Mouse (Mus musculus) thymus, adult 2 months (tissue): ENCODE measurements around the gene Arpp21. TPM values are rescaled to one million over a fixed set of nuclear protein-coding genes. Genes with fewer than 3 reads are reported as not detected.

Source experiments
- DNase-seq: peaks from one replicate; pipeline ENCODE4 v3.0.0; 2021
- H3K27ac ChIP-seq: fragments of 200-500 bp; 2 replicates; pipeline ENCODE4 v1.5.1; 2012; ENCODE audit warnings: low read length, control low read depth; ENCODE audit not compliant: control insufficient read depth, insufficient read depth
- H3K27me3 ChIP-seq: fragments of 200-500 bp; 2 replicates; pipeline ENCODE4 v1.6.1; 2012; ENCODE audit warnings: mild to moderate bottlenecking, low read length, moderate library complexity, mixed read lengths; ENCODE audit not compliant: control insufficient read depth, insufficient read depth
- H3K36me3 ChIP-seq: fragments of 200-500 bp; 2 replicates; pipeline ENCODE4 v1.6.1; 2012; ENCODE audit warnings: mild to moderate bottlenecking, low read length, moderate library complexity; ENCODE audit not compliant: control insufficient read depth, insufficient read depth
- H3K4me1 ChIP-seq: fragments of 200-500 bp; replicated peaks from 2 replicates; pipeline ENCODE4 v1.6.1; 2012; ENCODE audit warnings: low read length; ENCODE audit not compliant: control insufficient read depth, insufficient read depth
- H3K4me3 ChIP-seq: fragments of 200-500 bp; 2 replicates; pipeline ENCODE4 v1.5.1; 2012; ENCODE audit warnings: mild to moderate bottlenecking, low read length, control low read depth, moderate library complexity; ENCODE audit not compliant: control insufficient read depth, insufficient read depth
- CTCF ChIP-seq: fragments of 200-500 bp; IDR thresholded peaks from 2 replicates; pipeline ENCODE4 v1.5.1; 2012; ENCODE audit warnings: mild to moderate bottlenecking, control low read depth, low read length, moderate library complexity, borderline replicate concordance; ENCODE audit not compliant: control insufficient read depth, poor library complexity, insufficient read depth; ENCODE audit errors: extremely low read depth
- POLR2A ChIP-seq: fragments of 200-500 bp; IDR thresholded peaks from 2 replicates; pipeline ENCODE4 v1.6.1; 2012; ENCODE audit warnings: mild to moderate bottlenecking, low read length, control low read depth, moderate library complexity; ENCODE audit not compliant: control insufficient read depth, poor library complexity, insufficient read depth; ENCODE audit errors: extremely low read depth
- WGBS: fragments of 180-500 bp; shearing (Covaris S2); methylation state at CpG from one replicate; pipeline ENCODE4 v1.1.7; 2018; 5-methylcytosine and 5-hydroxymethylcytosine counted together
- polyA plus RNA-seq: library from polyadenylated mRNA; depleted of rRNA; stranded (reverse); fragments of >200 nt; gene quantifications from 2 replicates; pipeline ENCODE4 v1.2.3, GENCODE M21; 2012

Arpp21 gene
- polyA plus RNA-seq, 1 experiment = 578 TPM

DNA sequence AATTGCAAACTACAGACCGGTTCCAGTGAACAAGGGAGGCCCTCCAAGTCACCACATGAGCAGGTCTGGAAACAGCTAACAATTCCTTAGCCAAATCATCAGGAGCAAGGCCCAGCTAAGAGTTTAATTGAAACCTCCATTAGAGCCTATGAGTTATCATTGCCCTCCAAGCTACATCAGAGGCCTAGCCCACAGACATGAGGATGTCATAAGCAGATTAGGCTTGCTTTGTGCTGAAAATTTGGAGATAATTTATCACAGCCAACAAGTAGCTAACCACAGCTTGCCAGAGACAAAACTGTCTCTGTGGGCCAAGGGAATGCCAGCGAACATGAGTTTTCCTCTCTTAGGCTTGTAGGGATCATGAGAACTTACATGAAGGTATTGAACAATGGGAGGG is 83.0 kb downstream of the Arpp21 start:
- no peak for DNase-seq
- Histone ChIP-seq H3K4me1 (no peaks in the 10 kb centered on the region), H3K36me3 (peaks cover 97% of the 10 kb centered on the region), H3K27me3 (no peaks in the 10 kb centered on the region), H3K27ac (no peak overlapping the region), H3K4me3 (no peak overlapping the region)
- WGBS = 95% methylated on average over 2 of the region's 2 CpGs
- TF ChIP-seq CTCF (no peak), POLR2A (no peak)

DNA sequence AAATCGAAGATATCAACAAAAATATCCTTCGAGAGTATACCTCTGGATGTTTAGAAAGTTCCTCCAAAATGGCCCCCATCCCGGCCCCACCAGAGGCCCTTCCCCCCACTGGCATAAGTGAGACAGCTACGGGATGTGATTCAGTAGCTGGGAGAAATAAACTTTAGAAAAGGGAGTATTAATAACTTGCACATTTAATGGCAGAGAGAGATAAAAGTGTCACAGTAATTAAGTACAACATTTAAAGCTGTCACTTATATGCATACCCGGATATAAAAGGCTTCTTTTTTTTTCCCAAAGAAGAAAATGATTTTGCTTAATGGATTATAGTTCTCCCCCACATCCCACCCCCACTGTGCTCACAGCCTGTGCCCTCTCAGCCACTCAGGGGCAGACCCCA is 84.6 kb downstream of the Arpp21 start:
- WGBS = 97% methylated on average over 5 of the region's 5 CpGs
- TF ChIP-seq CTCF = no peak
- Histone ChIP-seq H3K27ac (peak overlapping the region; percentile 43; the same call in 1 of the 2 replicates), H3K4me1 (no peaks in the 10 kb centered on the region), H3K4me3 (no peak overlapping the region), H3K36me3 (peaks cover 97% of the 10 kb centered on the region), H3K27me3 (no peaks in the 10 kb centered on the region)
- no peak for DNase-seq

GRCm38 (mm10) chr9:112140658-112141057 is 95.1 kb downstream of the Arpp21 start:
- DNase-seq = no peak
- Histone ChIP-seq H3K27ac (no peak overlapping the region), H3K36me3 (peaks cover 97% of the 10 kb centered on the region), H3K4me1 (no peaks in the 10 kb centered on the region), H3K4me3 (no peak overlapping the region), H3K27me3 (no peaks in the 10 kb centered on the region)
- TF ChIP-seq POLR2A (no peak), CTCF (no peak)
- WGBS = 83% methylated on average over 8 of the region's 8 CpGs

DNA sequence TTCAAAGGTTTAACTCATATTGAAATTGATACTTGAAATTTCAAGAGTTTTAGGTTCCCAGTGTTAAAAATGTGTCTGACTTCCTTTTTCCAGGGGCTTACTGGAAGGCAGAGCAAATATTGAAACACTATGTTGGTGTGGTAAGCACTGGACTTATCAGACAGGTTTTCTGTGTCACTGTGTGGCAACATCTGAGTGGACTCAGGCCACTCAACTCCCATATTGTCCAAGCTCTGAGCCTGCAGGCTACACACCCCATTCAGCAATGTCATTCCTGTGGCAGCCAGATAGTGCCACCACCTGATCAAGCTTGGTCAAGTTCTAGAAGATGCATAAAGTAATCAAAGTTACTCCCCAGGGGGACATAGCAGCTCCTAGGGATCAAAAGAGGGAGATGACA is 97.9 kb downstream of the Arpp21 start:
- TF ChIP-seq POLR2A (no peak), CTCF (no peak)
- Histone ChIP-seq H3K4me3 (no peak overlapping the region), H3K27me3 (no peaks in the 10 kb centered on the region), H3K4me1 (no peaks in the 10 kb centered on the region), H3K36me3 (peaks cover 97% of the 10 kb centered on the region), H3K27ac (no peak overlapping the region)
- no peak for DNase-seq

DNA sequence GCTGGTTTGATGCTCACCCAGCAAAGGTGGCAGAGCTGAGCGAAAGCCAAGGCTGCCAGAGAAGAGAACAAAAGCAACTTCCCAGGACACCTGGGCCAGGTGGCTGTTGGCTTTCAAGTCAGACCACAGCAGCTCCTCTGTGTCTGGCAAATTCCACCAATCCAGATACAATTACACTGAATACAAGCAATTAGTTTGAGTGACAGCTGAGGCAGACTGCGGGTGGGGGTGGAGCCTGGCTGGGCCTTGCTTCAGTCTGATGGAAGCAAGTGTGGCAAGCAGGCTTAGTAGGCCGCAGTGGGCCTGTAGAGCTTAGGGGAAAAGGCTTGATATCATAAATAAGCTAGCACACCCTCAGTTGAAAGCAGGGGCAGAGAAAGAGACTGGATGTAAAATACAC is 104.9 kb downstream of the Arpp21 start:
- Histone ChIP-seq H3K4me3 (no peak overlapping the region), H3K27ac (no peak overlapping the region), H3K36me3 (peaks cover 100% of the 10 kb centered on the region), H3K27me3 (no peaks in the 10 kb centered on the region), H3K4me1 (no peaks in the 10 kb centered on the region)
- WGBS = 88% methylated on average over 3 of the region's 3 CpGs
- no peak for DNase-seq
- TF ChIP-seq POLR2A (no peak), CTCF (no peak)

DNA sequence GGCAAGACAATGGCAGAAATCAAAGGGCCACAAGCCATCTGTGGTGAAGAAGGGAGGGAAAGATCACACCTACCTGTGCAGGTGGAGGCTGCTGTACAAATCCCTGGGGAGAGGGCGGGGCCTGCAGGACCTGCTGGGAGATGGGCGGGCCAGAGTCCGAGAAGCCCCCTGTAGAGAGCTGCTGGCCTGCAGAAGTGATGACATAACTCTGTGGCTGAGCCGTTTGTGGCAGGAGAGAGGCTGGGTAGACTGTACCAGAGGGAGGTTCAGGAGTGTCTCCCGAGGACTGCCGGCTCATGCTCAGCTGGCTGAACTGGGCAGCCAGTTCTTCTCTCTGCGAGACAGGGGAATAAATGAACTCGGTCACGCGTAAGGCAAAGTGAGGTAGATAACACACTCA is 111.1 kb downstream of the Arpp21 start:
- no peak for TF ChIP-seq POLR2A
- DNase-seq = no peak
- no peaks in the 10 kb centered on the region for H3K27me3 ChIP-seq
- no peak overlapping the region for H3K27ac ChIP-seq
- 94% methylated on average over 10 of the region's 10 CpGs for WGBS
- no peaks in the 10 kb centered on the region for H3K4me1 ChIP-seq
- peaks cover 95% of the 10 kb centered on the region for H3K36me3 ChIP-seq
- no peak overlapping the region for H3K4me3 ChIP-seq

- TF ChIP-seq CTCF (no peak), POLR2A (no peak)
These were observed 111.6 kb downstream of the Arpp21 start for GRCm38 (mm10) chr9:112124184-112124583.

More at GRCm38 (mm10) chr9:112124184-112124583, 111.6 kb downstream of the Arpp21 start:
- Histone ChIP-seq H3K27ac (no peak overlapping the region), H3K4me1 (no peaks in the 10 kb centered on the region), H3K36me3 (peaks cover 95% of the 10 kb centered on the region), H3K4me3 (no peak overlapping the region), H3K27me3 (no peaks in the 10 kb centered on the region)
- DNase-seq = no peak
- 91% methylated on average over 4 of the region's 4 CpGs for WGBS
